Mouse (Mus musculus): ENCODE data around the gene Nectin1.

GRCm38 (mm10) chr9:43808546-43808945 lies 64.8 kb downstream of the Nectin1 start:
- TF ChIP-seq KAT2A (IDR thresholded peaks at IDR 0.05; ENCODE audit: insufficient replicate concordance, low read length) (no peak), IRF4 (IDR thresholded peaks at IDR 0.05; ENCODE audit: low read depth, low read length) (no peak), EP300 (IDR thresholded peaks at IDR 0.05; ENCODE audit: low read length) (no peak), CTCF (conservative IDR thresholded peaks at IDR 0.05 in 1 of 2, IDR thresholded peaks at IDR 0.05 in 1 of 2; ENCODE audit: low read depth in 2 of 2, low read length in 2 of 2) (no peak), NRF1 (IDR thresholded peaks at IDR 0.05; ENCODE audit: low read depth, low read length) (no peak), USF1 (IDR thresholded peaks at IDR 0.05; ENCODE audit: low read depth, low read length) (no peak), MAFK (IDR thresholded peaks at IDR 0.05; ENCODE audit: insufficient replicate concordance, low read length) (no peak)
